In the genomic region with DNA sequence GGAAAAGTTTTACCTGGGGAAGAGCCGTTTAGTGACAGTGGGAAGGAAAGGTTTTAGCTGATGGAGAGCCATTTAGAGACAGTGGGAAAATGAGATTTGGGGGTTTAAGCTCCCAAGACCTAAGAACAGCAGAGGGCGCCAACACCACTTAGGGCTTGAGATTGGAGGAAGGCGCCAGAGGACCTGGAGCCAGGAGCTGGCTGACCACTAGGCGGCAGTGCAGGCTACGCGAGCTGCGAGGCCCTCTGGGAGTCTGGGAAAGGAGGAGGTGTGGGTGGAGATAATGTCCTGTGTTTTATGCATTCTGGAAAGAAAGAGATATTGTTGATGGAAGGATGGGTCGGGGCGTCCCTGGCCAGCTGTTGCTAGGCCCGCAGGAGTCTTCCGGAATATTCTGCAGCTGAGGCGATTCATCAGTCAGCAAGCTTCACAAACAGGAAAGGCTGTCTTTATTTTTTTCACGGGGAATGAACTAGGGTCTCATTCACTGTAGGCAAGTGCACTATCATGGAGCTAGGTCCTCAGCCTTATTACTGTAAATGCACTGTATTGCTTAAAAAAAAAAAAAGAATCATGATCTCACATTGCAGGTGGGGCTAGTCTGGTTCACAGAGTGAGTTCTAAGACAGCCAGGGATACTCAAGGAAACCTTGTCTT, we compare ENCODE assay signal across 8 mouse cellular contexts. TPM values are rescaled to one million over a fixed set of nuclear protein-coding genes. Genes with fewer than 3 reads are reported as not detected.
DNase-seq lines count a peak whose midpoint lies in the region; ATAC-seq lines count a peak whose summit lies in the region.

No protein-coding gene starts in this region.

- H3K27me3 ChIP-seq in forebrain, embryonic 10.5 days (ENCODE audit: poor library complexity, severe bottlenecking): peaks cover 1% of the 10 kb centered on the region
- H3K27me3 ChIP-seq in heart, embryonic 15.5 days: no peaks in the 10 kb centered on the region
- no peaks in the 10 kb centered on the region for H3K27me3 ChIP-seq in liver, embryonic 13.5 days
- no peaks in the 10 kb centered on the region for H3K27me3 ChIP-seq in stomach, embryonic 15.5 days (replicated peaks)

- peak; percentile 97 for ATAC-seq in CD4-positive, CD25-positive, alpha-beta regulatory T cell, adult 4 months
- peak; percentile 80; the same call in 1 of the 2 replicates for ATAC-seq in heart, embryonic 15.5 days (replicated peaks; ENCODE audit: insufficient number of reproducible peaks, insufficient read depth, low FRiP score, low read depth)
- ATAC-seq in liver, embryonic 13.5 days (ENCODE audit: low read depth): peak; percentile 86
- ATAC-seq in stomach, embryonic 15.5 days (ENCODE audit: insufficient read depth, low FRiP score, low read depth): peak; percentile 71; the same call in 1 of the 2 replicates

- H3K27ac ChIP-seq in forebrain, embryonic 10.5 days: peak overlapping the region; percentile 58
- no peak overlapping the region for H3K27ac ChIP-seq in heart, embryonic 15.5 days
- H3K27ac ChIP-seq in liver, embryonic 13.5 days: no peak overlapping the region
- H3K27ac ChIP-seq in stomach, embryonic 15.5 days: no peak overlapping the region

- H3K36me3 ChIP-seq in forebrain, embryonic 10.5 days (replicated peaks): no peaks in the 10 kb centered on the region
- no peaks in the 10 kb centered on the region for H3K36me3 ChIP-seq in heart, embryonic 15.5 days
- no peaks in the 10 kb centered on the region for H3K36me3 ChIP-seq in liver, embryonic 13.5 days
- H3K36me3 ChIP-seq in stomach, embryonic 15.5 days: no peaks in the 10 kb centered on the region

- H3K9ac ChIP-seq in heart, embryonic 15.5 days: no peak overlapping the region
- H3K9ac ChIP-seq in liver, embryonic 13.5 days: no peak overlapping the region
- no peak overlapping the region for H3K9ac ChIP-seq in stomach, embryonic 15.5 days

- DNase-seq in c-Kit-negative CD71-positive TER-119-positive erythroid progenitor cells, embryonic 14.5 days (ENCODE audit: low read depth, low spot score): peak; percentile 75
- DNase-seq in forebrain, embryonic 10.5 days (ENCODE audit: extremely low spot score, low spot score): peak; percentile 90
- DNase-seq in kidney, postnatal 14 days: peak; percentile 96
- peak; percentile 84 for DNase-seq in liver, embryonic 13.5 days
- peak; percentile 94 for DNase-seq in neural tube, embryonic 10.5 days (ENCODE audit: extremely low spot score, low spot score)

- WGBS in forebrain, embryonic 10.5 days: 8% methylated on average over 13 of the region's 13 CpGs
- 7% methylated on average over 13 of the region's 13 CpGs for WGBS in heart, embryonic 15.5 days
- WGBS in liver, embryonic 13.5 days (ENCODE audit: insufficient replicate concordance): 5% methylated on average over 13 of the region's 13 CpGs
- 4% methylated on average over 13 of the region's 13 CpGs for WGBS in stomach, embryonic 15.5 days

- H3K4me2 ChIP-seq in heart, embryonic 15.5 days: peak overlapping the region; percentile 52
- H3K4me2 ChIP-seq in liver, embryonic 13.5 days: peak overlapping the region; percentile 41
- peak overlapping the region; percentile 42 for H3K4me2 ChIP-seq in stomach, embryonic 15.5 days

- peak overlapping the region; percentile 34 for H3K4me3 ChIP-seq in forebrain, embryonic 10.5 days
- H3K4me3 ChIP-seq in heart, embryonic 15.5 days: no peak overlapping the region
- no peak overlapping the region for H3K4me3 ChIP-seq in liver, embryonic 13.5 days (replicated peaks)
- H3K4me3 ChIP-seq in stomach, embryonic 15.5 days (replicated peaks): no peak overlapping the region

- H3K9me3 ChIP-seq in forebrain, embryonic 10.5 days: no peaks in the 10 kb centered on the region
- H3K9me3 ChIP-seq in heart, embryonic 15.5 days (replicated peaks): no peaks in the 10 kb centered on the region
- H3K9me3 ChIP-seq in liver, embryonic 13.5 days (replicated peaks): no peaks in the 10 kb centered on the region
- H3K9me3 ChIP-seq in stomach, embryonic 15.5 days: no peaks in the 10 kb centered on the region

- H3K4me1 ChIP-seq in forebrain, embryonic 10.5 days: peaks cover 11% of the 10 kb centered on the region; the same call in 1 of the 2 replicates
- peaks cover 2% of the 10 kb centered on the region; the same call in 1 of the 2 replicates for H3K4me1 ChIP-seq in heart, embryonic 15.5 days (replicated peaks)
- peaks cover 12% of the 10 kb centered on the region for H3K4me1 ChIP-seq in liver, embryonic 13.5 days (replicated peaks)
- peaks cover 3% of the 10 kb centered on the region; the same call in 1 of the 2 replicates for H3K4me1 ChIP-seq in stomach, embryonic 15.5 days

RNA-seq across cellular contexts. Expression of a gene that starts 9.5 kb away (rescaled TPM):
- under 1 TPM in 1 of 2 experiments, not detected in 1; 0.90 TPM for polyA plus RNA-seq in CD4-positive, CD25-positive, alpha-beta regulatory T cell, adult 4 months (2017; shearing (Covaris generic))
- polyA plus RNA-seq in forebrain, embryonic 10.5 days (2016; fragmentation: Nextera tagmentation; extraction: Ambion mirVana): not detected in 2 replicates
- 0.06 and 0.18 TPM in 2 replicates for polyA plus RNA-seq in heart, embryonic 15.5 days (2015; fragmentation: Nextera tagmentation; extraction: Ambion mirVana)
- polyA plus RNA-seq in liver, embryonic 13.5 days (2015; fragmentation: Nextera tagmentation; extraction: Ambion mirVana): 0.08 and 0.09 TPM in 2 replicates
- 0.43 and 0.54 TPM in 2 replicates for polyA plus RNA-seq in stomach, embryonic 15.5 days (2015; fragmentation: Nextera tagmentation; extraction: Ambion mirVana)

RNA-seq across cellular contexts. Expression of a gene that starts 13.6 kb away (rescaled TPM):
- polyA plus RNA-seq in CD4-positive, CD25-positive, alpha-beta regulatory T cell, adult 4 months (2017; shearing (Covaris generic)): under 1 TPM in 1 of 2 experiments, not detected in 1; 0.31 TPM
- 1.4 TPM in 2 replicates for polyA plus RNA-seq in forebrain, embryonic 10.5 days (2016; fragmentation: Nextera tagmentation; extraction: Ambion mirVana)
- polyA plus RNA-seq in heart, embryonic 15.5 days (2015; fragmentation: Nextera tagmentation; extraction: Ambion mirVana): 0.92 and 1.4 TPM in 2 replicates
- polyA plus RNA-seq in liver, embryonic 13.5 days (2015; fragmentation: Nextera tagmentation; extraction: Ambion mirVana): 0.31 and 0.34 TPM in 2 replicates
- polyA plus RNA-seq in stomach, embryonic 15.5 days (2015; fragmentation: Nextera tagmentation; extraction: Ambion mirVana): 4.3 and 5.0 TPM in 2 replicates

RNA-seq across cellular contexts. Expression of a gene that starts 13.7 kb away (rescaled TPM):
- polyA plus RNA-seq in CD4-positive, CD25-positive, alpha-beta regulatory T cell, adult 4 months (2017; shearing (Covaris generic)): 10 to 100 TPM; 13.8 to 19.6 TPM
- 24.4 and 26.6 TPM in 2 replicates for polyA plus RNA-seq in forebrain, embryonic 10.5 days (2016; fragmentation: Nextera tagmentation; extraction: Ambion mirVana)
- polyA plus RNA-seq in heart, embryonic 15.5 days (2015; fragmentation: Nextera tagmentation; extraction: Ambion mirVana): 20.5 and 23.6 TPM in 2 replicates
- polyA plus RNA-seq in liver, embryonic 13.5 days (2015; fragmentation: Nextera tagmentation; extraction: Ambion mirVana): 19.9 and 21.5 TPM in 2 replicates
- 31.1 and 37.1 TPM in 2 replicates for polyA plus RNA-seq in stomach, embryonic 15.5 days (2015; fragmentation: Nextera tagmentation; extraction: Ambion mirVana)

RNA-seq across cellular contexts. Expression of a gene that starts 35.3 kb away (rescaled TPM):
- polyA plus RNA-seq in CD4-positive, CD25-positive, alpha-beta regulatory T cell, adult 4 months (2017; shearing (Covaris generic)): not detected
- polyA plus RNA-seq in forebrain, embryonic 10.5 days (2016; fragmentation: Nextera tagmentation; extraction: Ambion mirVana): 0.36 and 0.88 TPM in 2 replicates
- 0.10 and 0.43 TPM in 2 replicates for polyA plus RNA-seq in heart, embryonic 15.5 days (2015; fragmentation: Nextera tagmentation; extraction: Ambion mirVana)
- not detected in 2 replicates for polyA plus RNA-seq in liver, embryonic 13.5 days (2015; fragmentation: Nextera tagmentation; extraction: Ambion mirVana)
- 22.6 and 42.2 TPM in 2 replicates for polyA plus RNA-seq in stomach, embryonic 15.5 days (2015; fragmentation: Nextera tagmentation; extraction: Ambion mirVana)

RNA-seq across cellular contexts. Expression of a gene that starts 55.0 kb away (rescaled TPM):
- 10 to 100 TPM; 35.3 to 46.2 TPM for polyA plus RNA-seq in CD4-positive, CD25-positive, alpha-beta regulatory T cell, adult 4 months (2017; shearing (Covaris generic))
- 174 and 177 TPM in 2 replicates for polyA plus RNA-seq in forebrain, embryonic 10.5 days (2016; fragmentation: Nextera tagmentation; extraction: Ambion mirVana)
- polyA plus RNA-seq in heart, embryonic 15.5 days (2015; fragmentation: Nextera tagmentation; extraction: Ambion mirVana): 56.6 and 83.1 TPM in 2 replicates
- 48.3 and 51.6 TPM in 2 replicates for polyA plus RNA-seq in liver, embryonic 13.5 days (2015; fragmentation: Nextera tagmentation; extraction: Ambion mirVana)
- 96.1 and 100.0 TPM in 2 replicates for polyA plus RNA-seq in stomach, embryonic 15.5 days (2015; fragmentation: Nextera tagmentation; extraction: Ambion mirVana)
